Mouse (Mus musculus) adrenal gland, postnatal 10 days (tissue): ENCODE data around the gene Ifi204. TPM values are rescaled to one million over a fixed set of nuclear protein-coding genes. Genes with fewer than 3 reads are reported as not detected.
"Not testable (repeated sequence)": the region's sequence is repeated elsewhere in the genome, so short reads cannot be mapped to it uniquely, and the experiment has no call there.

Experiments used
- DNase-seq: peaks from one replicate; pipeline ENCODE4 v3.0.0; 2021; ENCODE audit warnings: mixed read lengths
- long read RNA-seq, 2 experiments: library from polyadenylated mRNA; stranded (forward); transcript quantifications; one replicate each; pipeline ENCODE4 v2.0.0; 2021
- total RNA-seq, 2 experiments: library from RNA; stranded (reverse); gene quantifications; 2 replicates each; pipeline ENCODE4 v1.2.3; 2021

Gene Ifi204
- total RNA-seq, result 1 to 10 TPM; 2.8 to 4.9 TPM
- long read RNA-seq, experiment 1, partial matches to known transcripts, result 1 of 4 reads
- long read RNA-seq, experiment 1, other reads (novel, unspliced or antisense), result 1 of 4 reads
- long read RNA-seq, experiment 2, partial matches to known transcripts, result 0 of 1 reads
- long read RNA-seq, experiment 2, other reads (novel, unspliced or antisense), result 0 of 1 reads

GRCm38 (mm10) chr1:173766848-173767617 lies at the start of gene Ifi204:
Gene Ifi204 (minus strand): TSS chr1:173766943.
- peak; percentile 13 for DNase-seq

GRCm38 (mm10) chr1:173809294-173809693 lies 42.6 kb upstream of the Ifi204 start:
- DNase-seq, result not testable (repeated sequence)

- DNase-seq, result peak; percentile 1
Measured at GRCm38 (mm10) chr1:173802689-173803281, 36.0 kb upstream of the Ifi204 start.

- DNase-seq, result not testable (repeated sequence)
Measured at GRCm38 (mm10) chr1:173802207-173802606, 35.5 kb upstream of the Ifi204 start.

GRCm38 (mm10) chr1:173801791-173802190 lies 35.0 kb upstream of the Ifi204 start:
- not testable (repeated sequence) for DNase-seq

GRCm38 (mm10) chr1:173773457-173773856 lies 6.7 kb upstream of the Ifi204 start:
- not testable (repeated sequence) for DNase-seq

GRCm38 (mm10) chr1:173760032-173760431 lies 6.7 kb downstream of the Ifi204 start:
- not testable (repeated sequence) for DNase-seq

- DNase-seq, result no peak
Measured at GRCm38 (mm10) chr1:173742262-173742661, 24.5 kb downstream of the Ifi204 start.

GRCm38 (mm10) chr1:173741656-173742055 lies 25.1 kb downstream of the Ifi204 start, which contains the start of gene Ifi207:
Gene Ifi207 (minus strand): TSS chr1:173741747.
- no peak for DNase-seq

- DNase-seq, result no peak
Measured at GRCm38 (mm10) chr1:173740537-173740936, 26.2 kb downstream of the Ifi204 start.

- DNase-seq, result no peak
Measured at GRCm38 (mm10) chr1:173736986-173737385, 29.8 kb downstream of the Ifi204 start.

GRCm38 (mm10) chr1:173735015-173735414 lies 31.7 kb downstream of the Ifi204 start:
- not testable (repeated sequence) for DNase-seq

GRCm38 (mm10) chr1:173733219-173733618 lies 33.5 kb downstream of the Ifi204 start:
- peak; percentile 10 for DNase-seq

Other genes starting within 250 kb of the Ifi204 start
- gene Ifi214, start 231.0 kb downstream of the Ifi204 start, total RNA-seq, result under 1 TPM; 0.12 to 0.36 TPM
- 1 to 10 TPM in 1 of 2 experiments, under 1 TPM in 1; 0.54 to 1.0 TPM for gene Ifi213, start 167.7 kb downstream of the Ifi204 start, total RNA-seq
- 1 to 10 TPM; 1.8 TPM for gene Ifi209, start 136.0 kb downstream of the Ifi204 start, total RNA-seq
- 1 to 10 TPM in 1 of 2 experiments, under 1 TPM in 1; 0.75 to 1.1 TPM for gene Ifi208, start 93.3 kb downstream of the Ifi204 start, total RNA-seq
- gene Ifi207, start 25.2 kb downstream of the Ifi204 start, total RNA-seq, result 1 to 10 TPM; 2.2 to 4.5 TPM
- gene Ifi211, start 146.1 kb upstream of the Ifi204 start, total RNA-seq, result 1 to 10 TPM in 1 of 2 experiments, under 1 TPM in 1; 0.55 to 1.7 TPM
- gene Mndal, start 175.5 kb upstream of the Ifi204 start, total RNA-seq, result 10 to 100 TPM; 13.9 to 15.0 TPM
- 10 to 100 TPM in 1 of 2 experiments, 1 to 10 TPM in 1; 8.6 to 12.1 TPM for gene Ifi203, start 175.7 kb upstream of the Ifi204 start, total RNA-seq
- gene Ifi202b, start 215.8 kb upstream of the Ifi204 start, total RNA-seq, result not detected